ENCODE assay signal across 21 mouse cellular contexts in genomic region chr17:87873456-87873855, GRCm38 (mm10). TPM values are rescaled to one million over a fixed set of nuclear protein-coding genes. Genes with fewer than 3 reads are reported as not detected.
DNase-seq lines count a peak whose midpoint lies in the region; ATAC-seq and TF ChIP-seq lines count a peak whose summit lies in the region.
"Had no signal": no experiment of that assay in that cellular context is flagged by ENCODE, and none has a peak within 500 bp of the region (broad histone marks: within the 10 kb centered on the region; RNA-seq: fewer than 3 reads in every experiment).

No protein-coding gene starts in this region.

- 52% methylated on average over 7 of the region's 7 CpGs for WGBS in cerebellum, adult 2 months
- WGBS in forebrain, embryonic 11.5 days = 80% methylated on average over 7 of the region's 7 CpGs
- WGBS in forebrain, embryonic 14.5 days = 73% methylated on average over 7 of the region's 7 CpGs
- 81% methylated on average over 7 of the region's 7 CpGs for WGBS in midbrain, embryonic 10.5 days
- WGBS in midbrain, embryonic 16.5 days = 79% methylated on average over 7 of the region's 7 CpGs
- WGBS in limb, embryonic 10.5 days = 81% methylated on average over 7 of the region's 7 CpGs

- H3K9me3 ChIP-seq in forebrain, embryonic 11.5 days (ENCODE audit: control insufficient read depth, low read length) = no peaks in the 10 kb centered on the region
- no peaks in the 10 kb centered on the region for H3K9me3 ChIP-seq in forebrain, embryonic 14.5 days (replicated peaks; ENCODE audit: control insufficient read depth, low read length)
- no peaks in the 10 kb centered on the region for H3K9me3 ChIP-seq in midbrain, embryonic 10.5 days (replicated peaks)
- H3K9me3 ChIP-seq in midbrain, embryonic 16.5 days (replicated peaks; ENCODE audit: control insufficient read depth, low read length, poor library complexity, severe bottlenecking) = no peaks in the 10 kb centered on the region
- no peaks in the 10 kb centered on the region for H3K9me3 ChIP-seq in limb, embryonic 10.5 days (replicated peaks)
- H3K9me3 ChIP-seq: embryonic facial prominence, embryonic 10.5 days; forebrain, embryonic 15.5 days; heart, embryonic 13.5 days; hindbrain, embryonic 15.5 days had no signal

- DNase-seq in cerebellum, adult 2 months = peak in 1 of 2 experiments; percentile 28
- no peak for DNase-seq in cerebellum, adult 11 months
- DNase-seq in forebrain, embryonic 11.5 days (ENCODE audit: low spot score) = peak; percentile 20
- no peak for DNase-seq in forebrain, embryonic 14.5 days (ENCODE audit: low spot score)
- DNase-seq in midbrain, embryonic 10.5 days (ENCODE audit: low spot score) = peak; percentile 6
- DNase-seq in limb, embryonic 10.5 days (ENCODE audit: low spot score) = peak; percentile 23
- DNase-seq: adrenal gland, adult 8-10 months; adrenal gland, postnatal 36 days; B cell, adult 2 months; heart, adult 18-20 months; heart, postnatal 36 days had no signal

- H3K4me2 ChIP-seq in forebrain, embryonic 11.5 days (ENCODE audit: low read depth, low read length, severe bottlenecking) = no peak overlapping the region
- no peak overlapping the region for H3K4me2 ChIP-seq in forebrain, embryonic 14.5 days (ENCODE audit: low read length)
- H3K4me2 ChIP-seq in midbrain, embryonic 16.5 days (ENCODE audit: low read length) = no peak overlapping the region
- H3K4me2 ChIP-seq: forebrain, embryonic 15.5 days; heart, embryonic 13.5 days; hindbrain, embryonic 15.5 days had no signal

- no peak overlapping the region for H3K4me3 ChIP-seq in cerebellum, adult 2 months (replicated peaks; ENCODE audit: insufficient read depth, low read depth, low read length)
- H3K4me3 ChIP-seq in forebrain, embryonic 11.5 days (ENCODE audit: low read depth, low read length) = no peak overlapping the region
- H3K4me3 ChIP-seq in forebrain, embryonic 14.5 days (ENCODE audit: low read depth, low read length) = no peak overlapping the region
- no peak overlapping the region for H3K4me3 ChIP-seq in midbrain, embryonic 10.5 days
- H3K4me3 ChIP-seq in midbrain, embryonic 16.5 days (ENCODE audit: low read depth, low read length) = no peak overlapping the region
- no peak overlapping the region for H3K4me3 ChIP-seq in limb, embryonic 10.5 days
- H3K4me3 ChIP-seq: embryonic facial prominence, embryonic 10.5 days; forebrain, embryonic 15.5 days; heart, embryonic 13.5 days; hindbrain, embryonic 15.5 days had no signal

- no peak for ATAC-seq in forebrain, embryonic 11.5 days (replicated peaks; ENCODE audit: low FRiP score)
- no peak for ATAC-seq in forebrain, embryonic 14.5 days
- ATAC-seq in midbrain, embryonic 16.5 days = no peak
- ATAC-seq: CD4-positive, CD25-positive, alpha-beta regulatory T cell, adult 4 months; forebrain, embryonic 15.5 days had no signal

- H3K36me3 ChIP-seq in forebrain, embryonic 11.5 days (ENCODE audit: control insufficient read depth, insufficient read depth, low read length) = no peaks in the 10 kb centered on the region
- H3K36me3 ChIP-seq in forebrain, embryonic 14.5 days (ENCODE audit: control insufficient read depth, insufficient read depth, low read length) = no peaks in the 10 kb centered on the region
- H3K36me3 ChIP-seq in midbrain, embryonic 10.5 days = no peaks in the 10 kb centered on the region
- no peaks in the 10 kb centered on the region for H3K36me3 ChIP-seq in midbrain, embryonic 16.5 days (ENCODE audit: control insufficient read depth, insufficient read depth, low read length)
- H3K36me3 ChIP-seq in limb, embryonic 10.5 days = no peaks in the 10 kb centered on the region
- H3K36me3 ChIP-seq: embryonic facial prominence, embryonic 10.5 days; forebrain, embryonic 15.5 days; G1E; heart, embryonic 13.5 days; hindbrain, embryonic 15.5 days had no signal

- peak overlapping the region; percentile 94 for H3K27ac ChIP-seq in cerebellum, adult 2 months (ENCODE audit: insufficient read depth, low read length)
- no peak overlapping the region for H3K27ac ChIP-seq in forebrain, embryonic 11.5 days (ENCODE audit: low read depth, low read length)
- H3K27ac ChIP-seq in forebrain, embryonic 14.5 days (ENCODE audit: low read depth, low read length) = no peak overlapping the region
- no peak overlapping the region for H3K27ac ChIP-seq in midbrain, embryonic 10.5 days (replicated peaks)
- H3K27ac ChIP-seq in midbrain, embryonic 16.5 days (ENCODE audit: low read length) = no peak overlapping the region
- H3K27ac ChIP-seq in limb, embryonic 10.5 days = no peak overlapping the region
- H3K27ac ChIP-seq: embryonic facial prominence, embryonic 10.5 days; forebrain, embryonic 15.5 days; heart, embryonic 13.5 days; hindbrain, embryonic 15.5 days had no signal

- H3K4me1 ChIP-seq in cerebellum, adult 2 months (ENCODE audit: control insufficient read depth, insufficient read depth, low read length) = peaks cover 48% of the 10 kb centered on the region
- H3K4me1 ChIP-seq in forebrain, embryonic 11.5 days (replicated peaks; ENCODE audit: control insufficient read depth, insufficient read depth, low read length) = peaks cover 6% of the 10 kb centered on the region; the same call in 1 of the 2 replicates
- H3K4me1 ChIP-seq in forebrain, embryonic 14.5 days (ENCODE audit: control insufficient read depth, insufficient read depth, low read length) = peaks cover 4% of the 10 kb centered on the region; the same call in 1 of the 2 replicates
- H3K4me1 ChIP-seq in midbrain, embryonic 10.5 days = peaks cover 25% of the 10 kb centered on the region
- H3K4me1 ChIP-seq in midbrain, embryonic 16.5 days (ENCODE audit: control insufficient read depth, insufficient read depth, low read length) = peaks cover 14% of the 10 kb centered on the region
- peaks cover 22% of the 10 kb centered on the region for H3K4me1 ChIP-seq in limb, embryonic 10.5 days

- no peaks in the 10 kb centered on the region for H3K27me3 ChIP-seq in cerebellum, adult 2 months (ENCODE audit: control insufficient read depth, insufficient read depth, low read length)
- no peaks in the 10 kb centered on the region; the same call in 1 of the 2 replicates for H3K27me3 ChIP-seq in forebrain, embryonic 11.5 days (ENCODE audit: control insufficient read depth, insufficient read depth, low read length)
- H3K27me3 ChIP-seq in forebrain, embryonic 14.5 days (replicated peaks; ENCODE audit: control insufficient read depth, insufficient read depth, low read length) = no peaks in the 10 kb centered on the region
- H3K27me3 ChIP-seq in midbrain, embryonic 10.5 days (ENCODE audit: low read depth, poor library complexity, severe bottlenecking) = peaks cover 35% of the 10 kb centered on the region
- no peaks in the 10 kb centered on the region for H3K27me3 ChIP-seq in midbrain, embryonic 16.5 days (ENCODE audit: control insufficient read depth, insufficient read depth, low read depth, low read length)
- peaks cover 4% of the 10 kb centered on the region; the same call in 1 of the 2 replicates for H3K27me3 ChIP-seq in limb, embryonic 10.5 days (ENCODE audit: low read depth, poor library complexity, severe bottlenecking)
- H3K27me3 ChIP-seq: forebrain, embryonic 15.5 days; hindbrain, embryonic 15.5 days had no signal

- no peak for TF ChIP-seq CTCF in cerebellum, adult 2 months (IDR thresholded peaks at IDR 0.05; ENCODE audit: borderline replicate concordance, insufficient read depth, low read depth, low read length)

- no peak for TF ChIP-seq POLR2A in cerebellum, adult 2 months (IDR thresholded peaks at IDR 0.05; ENCODE audit: borderline replicate concordance, insufficient read depth, low read length)

- H3K9ac ChIP-seq in forebrain, embryonic 11.5 days (ENCODE audit: low read length) = no peak overlapping the region
- no peak overlapping the region for H3K9ac ChIP-seq in forebrain, embryonic 14.5 days (ENCODE audit: low read length)
- H3K9ac ChIP-seq in midbrain, embryonic 16.5 days (ENCODE audit: low read depth, low read length) = no peak overlapping the region
- H3K9ac ChIP-seq: forebrain, embryonic 15.5 days; heart, embryonic 13.5 days; hindbrain, embryonic 15.5 days had no signal

RNA-seq across cellular contexts. Expression of gene Rpl36-ps4, which starts 47.3 kb away (rescaled TPM):
- not detected in 2 replicates for polyA plus RNA-seq in cerebellum, adult 2 months (2012; rRNA removed)
- not detected in 2 replicates for polyA plus RNA-seq in forebrain, embryonic 11.5 days (2014; fragmentation: Nextera tagmentation; extraction: Ambion mirVana)
- polyA plus RNA-seq in forebrain, embryonic 14.5 days (2014; fragmentation: Nextera tagmentation; extraction: Ambion mirVana) = not detected in 2 replicates
- polyA plus RNA-seq in midbrain, embryonic 10.5 days (2016; fragmentation: Nextera tagmentation; extraction: Ambion mirVana) = not detected in 2 replicates
- polyA plus RNA-seq in midbrain, embryonic 16.5 days (2015; fragmentation: Nextera tagmentation; extraction: Ambion mirVana) = not detected in 2 replicates
- not detected in 2 replicates for polyA plus RNA-seq in limb, embryonic 10.5 days (2016; fragmentation: Nextera tagmentation; extraction: Ambion mirVana)
- polyA plus RNA-seq: CD4-positive, CD25-positive, alpha-beta regulatory T cell, adult 4 months; embryonic facial prominence, embryonic 10.5 days; embryonic facial prominence, embryonic 14.5 days; forebrain, embryonic 15.5 days; G1E; heart, embryonic 13.5 days; heart, postnatal 0 days; hindbrain, embryonic 11.5 days; hindbrain, embryonic 15.5 days had no signal

Comparison
In these comparisons a context has a peak if more than half of its experiments do, and no peak if none do; other contexts are left out.
1. DNase-seq: peak in forebrain, embryonic 11.5 days (single experiment), midbrain, embryonic 10.5 days (single experiment) and limb, embryonic 10.5 days (single experiment); none in cerebellum, adult 11 months (single experiment) and forebrain, embryonic 14.5 days (single experiment).